Mouse (Mus musculus): Measurements from ENCODE around the gene Olfr1410. TPM values are rescaled to one million over a fixed set of nuclear protein-coding genes. Genes with fewer than 3 reads are reported as not detected.

The Olfr1410 gene
- total RNA-seq, 2 experiments from 2014 or later = not detected

DNA sequence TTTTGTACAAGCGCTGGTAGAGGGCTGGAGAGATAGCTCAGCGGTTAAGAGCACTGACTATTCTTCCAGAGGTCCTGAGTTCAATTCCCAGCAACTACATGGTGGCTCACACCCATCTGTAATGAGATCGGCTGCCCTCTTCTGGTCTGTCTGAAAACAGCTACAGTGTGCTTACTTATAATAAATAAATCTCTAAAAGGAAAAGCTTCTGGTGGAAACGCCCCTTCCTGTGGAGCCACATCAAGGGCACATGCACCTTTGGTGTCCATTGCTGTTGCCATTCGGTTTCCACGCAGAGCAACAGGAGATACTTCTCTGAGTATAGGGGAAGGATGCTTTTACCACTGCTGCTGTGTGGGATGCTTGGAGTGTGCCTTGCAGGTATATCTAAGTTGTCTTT is 27.4 kb downstream of the Olfr1410 start:
- TF ChIP-seq CTCF (IDR thresholded peaks at IDR 0.05) = no peak
- intact Hi-C loops (cut with DNase I) = no loop called here
- Histone ChIP-seq H3K27ac (no peak overlapping the region), H3K4me3 (no peak overlapping the region)
- DNase-seq = no peak

- TF ChIP-seq CTCF (IDR thresholded peaks at IDR 0.05) = no peak
- no peak for DNase-seq
- intact Hi-C loops (cut with DNase I) = no loop called here
- Histone ChIP-seq H3K27ac (no peak overlapping the region), H3K4me3 (no peak overlapping the region)
These were observed 28.1 kb downstream of the Olfr1410 start for GRCm38 (mm10) chr1:92633726-92634125.

DNA sequence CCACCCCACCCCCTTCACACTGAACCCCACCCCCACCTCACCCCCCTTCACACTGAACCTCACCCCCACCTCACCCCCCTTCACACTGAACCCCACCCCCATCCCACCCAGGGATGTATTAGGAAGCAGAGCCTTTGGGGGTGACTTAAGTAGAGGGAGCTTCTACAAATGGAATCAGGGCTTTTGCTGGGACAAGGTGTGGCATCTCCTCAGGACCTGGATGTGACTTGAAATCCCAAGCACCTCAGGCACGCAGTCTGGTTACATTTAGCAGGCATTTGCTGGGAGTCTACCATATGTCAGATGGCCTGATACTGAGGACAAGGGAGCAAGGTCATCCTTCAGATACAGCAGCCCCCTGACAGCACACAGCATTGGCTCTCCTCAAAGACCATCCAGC is 29.0 kb downstream of the Olfr1410 start:
- H3K27ac ChIP-seq = no peak overlapping the region
- TF ChIP-seq CTCF (IDR thresholded peaks at IDR 0.05) = no peak
- DNase-seq = no peak
- no peak overlapping the region for H3K4me3 ChIP-seq
- intact Hi-C loops (cut with DNase I) = no loop called here

DNA sequence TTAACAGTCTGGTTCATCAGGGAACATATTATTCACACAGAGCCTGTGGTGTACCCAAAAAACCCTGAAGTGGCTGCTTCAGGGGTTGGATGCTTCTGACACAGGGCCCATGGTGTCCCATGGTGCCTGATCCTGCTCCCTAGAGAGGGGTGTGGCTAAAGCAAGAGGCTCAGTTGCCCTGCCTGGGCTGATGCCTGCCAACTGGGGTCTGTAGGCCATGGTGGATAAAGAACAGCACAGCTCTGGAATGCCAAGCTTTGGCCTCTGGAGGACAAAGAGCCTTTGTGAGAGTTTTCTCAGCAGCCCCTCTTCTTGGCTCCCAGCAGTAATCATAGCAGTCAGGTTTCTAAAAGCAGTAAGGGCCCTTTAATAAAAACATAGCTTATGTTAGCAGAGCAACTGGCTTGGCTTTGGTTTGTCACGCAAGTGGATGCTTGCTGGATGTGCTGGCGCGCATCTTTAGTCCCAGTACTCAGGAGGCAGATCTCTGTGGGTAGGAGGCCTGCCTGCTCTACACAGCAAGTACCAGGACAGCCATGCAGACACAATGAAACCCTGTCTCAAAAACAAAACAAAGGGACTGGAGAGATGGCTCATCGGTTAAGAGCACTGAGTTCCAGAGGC is 29.5 kb downstream of the Olfr1410 start:
- no peak overlapping the region for H3K27ac ChIP-seq
- H3K4me3 ChIP-seq = no peak overlapping the region
- TF ChIP-seq CTCF (IDR thresholded peaks at IDR 0.05) = no peak
- DNase-seq = no peak
- intact Hi-C loops (cut with DNase I) = no loop called here

DNA sequence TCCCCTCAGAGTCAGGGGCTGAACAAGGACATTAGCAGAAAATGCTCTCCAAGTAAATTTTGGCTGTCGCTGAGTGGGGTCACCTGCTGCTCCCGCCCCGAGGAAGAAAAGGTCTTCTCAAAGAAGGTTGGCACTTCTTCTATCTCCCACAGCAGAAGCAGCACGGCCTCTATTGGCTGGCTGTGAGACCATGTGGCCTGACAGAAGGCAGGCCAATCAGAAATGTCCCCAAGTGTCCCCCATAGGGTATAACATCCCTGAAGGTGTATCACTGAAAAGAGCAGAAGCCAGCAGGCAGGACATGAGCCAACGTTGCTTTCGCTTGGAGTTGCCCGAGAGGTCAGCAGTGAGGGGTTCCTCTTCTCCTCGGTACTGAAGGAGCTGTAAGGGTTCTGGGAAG is 30.4 kb downstream of the Olfr1410 start:
- no peak for TF ChIP-seq CTCF (IDR thresholded peaks at IDR 0.05)
- intact Hi-C loops (cut with DNase I) = no loop called here
- H3K27ac ChIP-seq = no peak overlapping the region
- no peak for DNase-seq
- no peak overlapping the region for H3K4me3 ChIP-seq

- no peak for TF ChIP-seq CTCF (IDR thresholded peaks at IDR 0.05)
- DNase-seq = no peak
- no peak overlapping the region for H3K4me3 ChIP-seq
These were observed 31.1 kb downstream of the Olfr1410 start for GRCm38 (mm10) chr1:92636676-92637075.

GRCm38 (mm10) chr1:92637501-92638172 is 32.1 kb downstream of the Olfr1410 start:
- DNase-seq = no peak
- no peak overlapping the region for H3K27ac ChIP-seq
- intact Hi-C loops (cut with DNase I) = no loop called here
- TF ChIP-seq CTCF (IDR thresholded peaks at IDR 0.05) = no peak
- H3K4me3 ChIP-seq = no peak overlapping the region

More at GRCm38 (mm10) chr1:92636676-92637075, 31.1 kb downstream of the Olfr1410 start:
- intact Hi-C loops (cut with DNase I) = no loop called here
- no peak overlapping the region for H3K27ac ChIP-seq

GRCm38 (mm10) chr1:92638181-92638580 is 32.6 kb downstream of the Olfr1410 start:
- no peak overlapping the region for H3K4me3 ChIP-seq
- DNase-seq = no peak
- H3K27ac ChIP-seq = no peak overlapping the region
- TF ChIP-seq CTCF (IDR thresholded peaks at IDR 0.05) = no peak
- intact Hi-C loops (cut with DNase I) = no loop called here

DNA sequence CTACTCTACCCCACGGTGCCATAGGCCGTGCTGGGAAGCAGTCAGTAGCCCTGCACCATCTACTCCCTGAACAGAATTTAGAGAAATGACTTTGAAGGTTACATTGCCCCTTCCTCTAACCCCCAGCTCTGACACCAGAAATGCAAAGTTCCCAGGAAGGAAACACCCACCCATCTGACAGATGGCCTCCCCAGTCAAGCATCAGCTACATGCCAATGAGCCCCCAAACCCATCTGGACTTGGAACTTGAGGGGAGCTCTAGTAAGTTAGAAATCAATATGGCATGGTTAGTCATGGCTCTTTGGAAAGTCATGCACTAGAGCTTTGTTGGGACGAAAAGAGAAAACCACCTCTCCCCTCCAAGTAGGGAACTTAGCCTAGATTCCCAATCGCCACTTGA is 33.2 kb downstream of the Olfr1410 start:
- intact Hi-C loops (cut with DNase I) = no loop called here
- TF ChIP-seq CTCF (IDR thresholded peaks at IDR 0.05) = no peak
- no peak for DNase-seq
- no peak overlapping the region for H3K27ac ChIP-seq
- no peak overlapping the region for H3K4me3 ChIP-seq

GRCm38 (mm10) chr1:92640393-92640792 is 34.8 kb downstream of the Olfr1410 start:
- no peak overlapping the region for H3K27ac ChIP-seq
- no peak for TF ChIP-seq CTCF (IDR thresholded peaks at IDR 0.05)
- DNase-seq = no peak
- intact Hi-C loops (cut with DNase I) = no loop called here
- peak overlapping the region; percentile 91 for H3K4me3 ChIP-seq

- TF ChIP-seq CTCF (IDR thresholded peaks at IDR 0.05) = no peak
- intact Hi-C loops (cut with DNase I) = no loop called here
- Histone ChIP-seq H3K4me3 (peak within 1 kb of the TSS; percentile 91), H3K27ac (peak within 1 kb of the TSS; percentile 89)
- peak; percentile 95 for DNase-seq
These were observed 36.1 kb downstream of the Olfr1410 start, which contains the start of gene Cops9 for GRCm38 (mm10) chr1:92641514-92642272. TSS of gene Cops9 (minus strand) at chr1:92641985.

- TF ChIP-seq CTCF (IDR thresholded peaks at IDR 0.05) = no peak
- Histone ChIP-seq H3K27ac (no peak overlapping the region), H3K4me3 (no peak overlapping the region)
- intact Hi-C loops (cut with DNase I) = no loop called here
- no peak for DNase-seq
These were observed 38.1 kb downstream of the Olfr1410 start for GRCm38 (mm10) chr1:92643691-92644090.

DNA sequence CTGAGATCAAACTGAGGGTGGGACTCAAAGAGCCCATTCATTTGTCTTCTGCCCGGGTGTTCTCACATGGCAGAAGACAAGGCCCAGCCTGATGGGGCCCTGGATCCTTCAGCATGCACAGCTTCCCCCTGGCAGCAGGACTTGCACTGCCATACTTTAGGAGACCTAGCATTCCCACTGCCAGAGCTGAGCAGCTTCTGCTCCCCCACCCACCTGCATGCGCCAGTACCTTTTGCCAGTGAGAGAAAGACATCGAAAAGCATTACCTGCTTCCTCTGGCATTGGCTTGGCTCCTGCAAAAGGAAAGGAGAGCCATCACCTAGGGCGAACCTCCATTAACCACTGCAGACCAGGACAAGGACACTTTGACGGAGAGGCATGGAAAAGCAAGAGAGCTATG is 39.3 kb downstream of the Olfr1410 start:
- Histone ChIP-seq H3K27ac (no peak overlapping the region), H3K4me3 (no peak overlapping the region)
- intact Hi-C loops (cut with DNase I) = no loop called here
- no peak for DNase-seq
- no peak for TF ChIP-seq CTCF (IDR thresholded peaks at IDR 0.05)
